Mouse (Mus musculus) MEL (cell line): ENCODE results near the gene Klhl33.

Experiments used
- CHD2 ChIP-seq: IDR thresholded peaks from 2 replicates; pipeline ENCODE4 v1.6.1; 2011; ENCODE audit warnings: low read length, improper control_type of control experiment
- CTCF ChIP-seq, 3 experiments: IDR thresholded peaks in 2 of 3; conservative IDR thresholded peaks in 1 of 3; 2 replicates each; pipeline ENCODE4 v1.5.1; 2011 to 2012; ENCODE audit warnings: low read length in 3 of 3, low read depth in 2 of 3, mild to moderate bottlenecking in 2 of 3, improper control_type of control experiment in 1 of 3, inconsistent platforms in 1 of 3, mixed read lengths in 1 of 3, moderate library complexity in 1 of 3; ENCODE audit not compliant: control insufficient read depth in 1 of 3, insufficient read depth in 1 of 3, poor library complexity in 1 of 3, severe bottlenecking in 1 of 3
- E2F4 ChIP-seq: IDR thresholded peaks from 2 replicates; pipeline ENCODE4 v1.6.1; 2011; ENCODE audit warnings: low read depth, low read length, improper control_type of control experiment, borderline replicate concordance
- ELF1 ChIP-seq: IDR thresholded peaks from 2 replicates; pipeline ENCODE4 v1.6.1; 2014; ENCODE audit warnings: low read depth, mild to moderate bottlenecking, inconsistent platforms, low read length, improper control_type of control experiment, moderate library complexity
- MAFK ChIP-seq: IDR thresholded peaks from 2 replicates; pipeline ENCODE4 v1.6.1; 2011; ENCODE audit warnings: low read depth, mild to moderate bottlenecking, low read length, improper control_type of control experiment, borderline replicate concordance
- MAX ChIP-seq: IDR thresholded peaks from 2 replicates; pipeline ENCODE4 v1.6.1; 2011; ENCODE audit warnings: low read length, improper control_type of control experiment
- MAZ ChIP-seq: IDR thresholded peaks from 2 replicates; pipeline ENCODE4 v1.6.1; 2012; ENCODE audit warnings: low read depth, mild to moderate bottlenecking, inconsistent platforms, low read length, improper control_type of control experiment
- MYC ChIP-seq: IDR thresholded peaks from 2 replicates; pipeline ENCODE4 v1.6.1; 2011; ENCODE audit warnings: low read depth, mild to moderate bottlenecking, low read length, improper control_type of control experiment, moderate library complexity
- NELFE ChIP-seq: IDR thresholded peaks from 2 replicates; pipeline ENCODE4 v1.6.1; 2011; ENCODE audit warnings: low read depth, low read length, improper control_type of control experiment
- POLR2A ChIP-seq, 2 experiments: IDR thresholded peaks; 2 replicates each; pipeline ENCODE4 v1.6.1; 2011 to 2012; ENCODE audit warnings: low read length in 2 of 2, mild to moderate bottlenecking in 2 of 2, control low read depth in 1 of 2, improper control_type of control experiment in 1 of 2, low read depth in 1 of 2, moderate library complexity in 1 of 2; ENCODE audit not compliant: control insufficient read depth in 1 of 2, insufficient read depth in 1 of 2, poor library complexity in 1 of 2
- USF1 ChIP-seq: IDR thresholded peaks from 2 replicates; pipeline ENCODE4 v1.6.1; 2014; ENCODE audit warnings: low read depth, mild to moderate bottlenecking, inconsistent platforms, low read length, improper control_type of control experiment, moderate library complexity
- USF2 ChIP-seq, 2 experiments: IDR thresholded peaks; 2 replicates each; pipeline ENCODE4 v1.6.1; 2011 to 2012; ENCODE audit warnings: improper control_type of control experiment in 2 of 2, low read length in 2 of 2, borderline replicate concordance in 1 of 2, inconsistent platforms in 1 of 2, low read depth in 1 of 2, mild to moderate bottlenecking in 1 of 2; ENCODE audit not compliant: insufficient read depth in 1 of 2
- ZC3H11A ChIP-seq: IDR thresholded peaks from 2 replicates; pipeline ENCODE4 v1.6.1; 2012; ENCODE audit warnings: low read depth, mild to moderate bottlenecking, inconsistent platforms, low read length, improper control_type of control experiment
- ZNF384 ChIP-seq: IDR thresholded peaks from 2 replicates; pipeline ENCODE4 v1.6.1; 2012; ENCODE audit warnings: low read depth, mild to moderate bottlenecking, inconsistent platforms, low read length, improper control_type of control experiment

- TF ChIP-seq POLR2A (IDR thresholded peaks at IDR 0.05; ENCODE audit: control insufficient read depth in 1 of 2, insufficient read depth in 1 of 2, low read depth in 1 of 2, low read length in 2 of 2, poor library complexity in 1 of 2), result no peak
- no peak for TF ChIP-seq USF2 (IDR thresholded peaks at IDR 0.05; ENCODE audit: borderline replicate concordance in 1 of 2, insufficient read depth in 1 of 2, low read depth in 1 of 2, low read length in 2 of 2)
- TF ChIP-seq USF1, result no peak
- TF ChIP-seq ELF1, result no peak
- TF ChIP-seq MAX, result no peak
- TF ChIP-seq NELFE, result no peak
- TF ChIP-seq ZC3H11A, result no peak
- no peak for TF ChIP-seq MAZ
- no peak for TF ChIP-seq ZNF384
- no peak for TF ChIP-seq CTCF (IDR thresholded peaks at IDR 0.05 in 2 of 3, conservative IDR thresholded peaks at IDR 0.05 in 1 of 3; ENCODE audit: control insufficient read depth in 1 of 3, insufficient read depth in 1 of 3, low read depth in 2 of 3, low read length in 3 of 3, poor library complexity in 1 of 3, severe bottlenecking in 1 of 3)
- TF ChIP-seq MAFK, result no peak
- TF ChIP-seq CHD2, result no peak
- TF ChIP-seq E2F4, result no peak
- TF ChIP-seq MYC, result no peak
Measured at GRCm38 (mm10) chr14:50892091-50892490, 5.2 kb downstream of the Klhl33 start.
